Mouse (Mus musculus): ENCODE measurements around the gene Ap3d1. TPM values are rescaled to one million over a fixed set of nuclear protein-coding genes. Genes with fewer than 3 reads are reported as not detected.

Ap3d1 gene
- polyA plus RNA-seq, 1 experiment from 2014 or later = 69.3 TPM

DNA sequence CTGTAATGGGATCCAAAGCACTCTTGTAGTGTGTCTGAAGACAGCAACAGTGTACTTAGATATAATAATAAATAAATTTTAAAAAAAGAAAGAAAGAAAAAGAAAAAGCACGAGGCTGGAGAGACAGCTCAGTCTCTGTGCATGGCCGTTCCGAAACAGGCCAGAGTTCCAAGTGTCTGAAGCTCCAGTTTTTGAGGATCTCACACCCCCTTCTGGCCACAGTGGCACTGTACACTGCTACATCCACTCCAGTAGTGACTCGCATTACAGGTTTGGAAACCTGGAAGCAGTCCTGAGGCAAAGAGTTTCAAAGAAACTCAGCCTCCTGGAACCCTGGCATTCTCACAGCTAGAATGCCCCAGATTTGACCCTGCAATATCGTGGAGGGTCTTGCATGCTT, 54.2 kb downstream of the Ap3d1 start:
- H3K9me3 ChIP-seq (ENCODE audit: control insufficient read depth, low read length) = no peaks in the 10 kb centered on the region
- no peak overlapping the region for H3K4me3 ChIP-seq (ENCODE audit: low read depth, low read length)
- DNase-seq (ENCODE audit: low spot score) = peak; percentile 69
- WGBS = 47% methylated on average over 5 of the region's 5 CpGs
- no peaks in the 10 kb centered on the region for H3K27me3 ChIP-seq (ENCODE audit: control insufficient read depth, insufficient read depth, low read length)
- no peak overlapping the region for H3K27ac ChIP-seq (ENCODE audit: low read depth, low read length)
- no peak overlapping the region for H3K9ac ChIP-seq (ENCODE audit: low read length)
- H3K36me3 ChIP-seq (ENCODE audit: control insufficient read depth, insufficient read depth, low read length) = peaks cover 15% of the 10 kb centered on the region
- no peak for ATAC-seq (ENCODE audit: insufficient read depth, low FRiP score, low TSS enrichment)
- H3K4me2 ChIP-seq (ENCODE audit: low read depth) = no peak overlapping the region
- H3K4me1 ChIP-seq (ENCODE audit: control insufficient read depth, insufficient read depth, low read length) = no peaks in the 10 kb centered on the region

DNA sequence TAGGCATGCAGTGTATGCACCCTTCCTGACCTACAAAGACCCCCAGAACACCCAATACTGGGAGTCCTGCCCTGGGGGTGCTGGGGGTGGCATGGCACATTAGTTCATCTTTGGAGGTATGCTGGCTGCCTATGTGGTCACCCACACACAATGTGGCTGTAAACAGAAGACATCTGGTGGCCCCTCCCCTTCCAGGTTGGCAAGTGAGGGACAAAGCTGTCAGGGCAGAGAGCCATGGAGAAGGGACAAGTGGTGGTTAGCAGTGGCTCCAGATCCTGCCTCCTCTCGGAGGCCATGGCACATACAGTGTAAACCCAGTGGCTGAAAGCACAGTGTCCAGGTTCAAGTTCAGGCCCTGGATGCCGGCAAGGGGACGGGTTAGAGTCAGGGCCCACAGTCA, 55.4 kb downstream of the Ap3d1 start:
- no peaks in the 10 kb centered on the region for H3K4me1 ChIP-seq (ENCODE audit: control insufficient read depth, insufficient read depth, low read length)
- 89% methylated on average over 3 of the region's 3 CpGs for WGBS
- no peak overlapping the region for H3K9ac ChIP-seq (ENCODE audit: low read length)
- no peak for ATAC-seq (ENCODE audit: insufficient read depth, low FRiP score, low TSS enrichment)
- H3K4me2 ChIP-seq (ENCODE audit: low read depth) = no peak overlapping the region
- no peaks in the 10 kb centered on the region for H3K9me3 ChIP-seq (ENCODE audit: control insufficient read depth, low read length)
- H3K27me3 ChIP-seq (ENCODE audit: control insufficient read depth, insufficient read depth, low read length) = no peaks in the 10 kb centered on the region
- DNase-seq (ENCODE audit: low spot score) = no peak
- H3K36me3 ChIP-seq (ENCODE audit: control insufficient read depth, insufficient read depth, low read length) = peaks cover 15% of the 10 kb centered on the region
- no peak overlapping the region for H3K4me3 ChIP-seq (ENCODE audit: low read depth, low read length)
- no peak overlapping the region for H3K27ac ChIP-seq (ENCODE audit: low read depth, low read length)

DNA sequence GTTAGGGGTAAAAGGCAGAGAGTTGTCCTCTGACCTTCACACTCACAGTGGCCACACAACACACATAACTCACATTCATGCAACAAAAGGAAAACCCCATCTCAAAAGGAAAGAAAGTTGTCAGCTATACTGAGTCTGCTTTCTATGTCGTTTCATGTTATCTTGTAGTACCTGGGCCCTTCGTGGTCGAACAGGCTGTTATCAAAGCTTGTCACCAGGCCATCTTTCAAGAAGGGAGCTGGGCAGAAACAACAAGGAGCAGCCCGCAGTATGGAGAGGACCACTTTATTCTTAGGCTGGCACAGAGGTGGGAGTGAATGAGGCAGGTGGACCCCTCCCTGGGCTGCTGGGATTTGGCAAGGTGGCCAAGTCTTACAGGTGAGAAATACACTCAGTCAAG, 57.1 kb downstream of the Ap3d1 start:
- no peaks in the 10 kb centered on the region for H3K27me3 ChIP-seq (ENCODE audit: control insufficient read depth, insufficient read depth, low read length)
- no peaks in the 10 kb centered on the region for H3K9me3 ChIP-seq (ENCODE audit: control insufficient read depth, low read length)
- no peak overlapping the region for H3K4me3 ChIP-seq (ENCODE audit: low read depth, low read length)
- no peak overlapping the region for H3K27ac ChIP-seq (ENCODE audit: low read depth, low read length)
- no peak overlapping the region for H3K9ac ChIP-seq (ENCODE audit: low read length)
- H3K4me1 ChIP-seq (ENCODE audit: control insufficient read depth, insufficient read depth, low read length) = no peaks in the 10 kb centered on the region
- 90% methylated on average over 4 of the region's 4 CpGs for WGBS
- H3K36me3 ChIP-seq (ENCODE audit: control insufficient read depth, insufficient read depth, low read length) = peaks cover 15% of the 10 kb centered on the region
- DNase-seq (ENCODE audit: low spot score) (no peak), ATAC-seq (ENCODE audit: insufficient read depth, low FRiP score, low TSS enrichment) (no peak)
- H3K4me2 ChIP-seq (ENCODE audit: low read depth) = no peak overlapping the region

DNA sequence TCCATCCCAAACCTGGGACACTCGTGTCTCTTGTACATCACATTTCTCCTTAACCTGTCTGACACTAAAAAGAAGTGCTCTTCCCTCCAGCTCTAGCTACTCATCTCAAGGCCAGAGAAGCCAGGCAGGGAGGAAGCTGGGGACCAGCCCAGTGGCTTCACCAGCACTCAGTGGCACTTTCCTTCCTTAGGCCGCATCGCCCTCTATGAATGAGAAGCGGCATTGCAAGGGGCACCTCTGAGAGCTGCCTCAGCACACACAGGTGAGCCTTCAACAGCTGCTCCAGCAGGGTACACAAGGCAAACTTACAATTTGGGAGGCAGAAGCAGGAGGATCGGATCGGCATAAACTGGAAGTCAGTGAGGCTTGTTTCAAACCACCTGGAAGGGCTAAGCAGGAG, 57.9 kb downstream of the Ap3d1 start:
- H3K27me3 ChIP-seq (ENCODE audit: control insufficient read depth, insufficient read depth, low read length) = no peaks in the 10 kb centered on the region
- H3K4me1 ChIP-seq (ENCODE audit: control insufficient read depth, insufficient read depth, low read length) = no peaks in the 10 kb centered on the region
- no peak overlapping the region for H3K4me2 ChIP-seq (ENCODE audit: low read depth)
- H3K36me3 ChIP-seq (ENCODE audit: control insufficient read depth, insufficient read depth, low read length) = peaks cover 9% of the 10 kb centered on the region
- no peaks in the 10 kb centered on the region for H3K9me3 ChIP-seq (ENCODE audit: control insufficient read depth, low read length)
- no peak overlapping the region for H3K4me3 ChIP-seq (ENCODE audit: low read depth, low read length)
- no peak for ATAC-seq (ENCODE audit: insufficient read depth, low FRiP score, low TSS enrichment)
- H3K9ac ChIP-seq (ENCODE audit: low read length) = no peak overlapping the region
- WGBS = 57% methylated on average over 6 of the region's 6 CpGs
- peak; percentile 29 for DNase-seq (ENCODE audit: low spot score)
- no peak overlapping the region for H3K27ac ChIP-seq (ENCODE audit: low read depth, low read length)

DNA sequence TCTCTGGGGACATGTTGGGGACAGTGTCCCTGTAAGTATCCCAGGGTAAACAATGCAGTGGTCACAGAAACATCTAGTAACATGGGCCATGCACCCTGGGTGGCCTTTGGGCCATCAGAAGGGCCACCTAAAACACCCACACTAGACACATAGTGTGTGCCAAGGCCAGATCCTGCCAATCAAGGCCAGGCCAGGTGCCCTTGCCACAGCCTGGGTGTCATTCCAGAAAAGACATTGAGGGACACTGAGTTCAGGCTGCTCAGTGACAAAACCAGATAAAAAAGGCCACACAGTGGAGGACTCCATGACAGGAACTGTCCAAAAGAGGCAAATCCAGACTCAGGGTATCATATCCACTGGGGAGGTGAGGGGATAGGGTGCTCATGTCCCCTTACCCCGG, 58.4 kb downstream of the Ap3d1 start:
- Histone ChIP-seq H3K27me3 (ENCODE audit: control insufficient read depth, insufficient read depth, low read length) (no peaks in the 10 kb centered on the region), H3K4me1 (ENCODE audit: control insufficient read depth, insufficient read depth, low read length) (no peaks in the 10 kb centered on the region), H3K36me3 (ENCODE audit: control insufficient read depth, insufficient read depth, low read length) (peaks cover 7% of the 10 kb centered on the region), H3K9ac (ENCODE audit: low read length) (no peak overlapping the region), H3K27ac (ENCODE audit: low read depth, low read length) (no peak overlapping the region), H3K4me2 (ENCODE audit: low read depth) (no peak overlapping the region), H3K9me3 (ENCODE audit: control insufficient read depth, low read length) (no peaks in the 10 kb centered on the region), H3K4me3 (ENCODE audit: low read depth, low read length) (no peak overlapping the region)
- DNase-seq (ENCODE audit: low spot score) (no peak), ATAC-seq (ENCODE audit: insufficient read depth, low FRiP score, low TSS enrichment) (no peak)
- 96% methylated on average over 1 of the region's 1 CpGs for WGBS

DNA sequence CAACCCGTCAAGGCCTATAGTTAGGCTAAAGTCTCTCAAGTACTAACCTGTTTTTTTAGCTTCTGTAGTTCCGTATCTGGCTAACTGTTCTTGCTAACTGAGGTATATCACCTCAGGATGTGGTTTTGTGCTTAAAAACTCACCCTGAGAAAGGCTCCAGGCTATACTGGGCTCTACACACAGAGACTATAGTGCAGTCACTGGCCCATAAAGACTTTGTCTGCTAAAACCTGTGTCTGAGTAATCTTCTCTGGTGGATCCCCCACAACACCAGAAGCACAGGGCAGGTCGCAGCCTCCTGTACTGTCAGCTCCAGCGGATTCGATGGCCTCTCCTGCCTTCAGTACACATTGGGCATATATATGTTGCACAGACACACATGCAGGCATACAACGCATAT, 60.1 kb downstream of the Ap3d1 start:
- ATAC-seq (ENCODE audit: insufficient read depth, low FRiP score, low TSS enrichment) (no peak), DNase-seq (ENCODE audit: low spot score) (no peak)
- Histone ChIP-seq H3K9ac (ENCODE audit: low read length) (no peak overlapping the region), H3K4me3 (ENCODE audit: low read depth, low read length) (no peak overlapping the region), H3K4me2 (ENCODE audit: low read depth) (no peak overlapping the region), H3K27ac (ENCODE audit: low read depth, low read length) (no peak overlapping the region), H3K4me1 (ENCODE audit: control insufficient read depth, insufficient read depth, low read length) (peaks cover 11% of the 10 kb centered on the region), H3K27me3 (ENCODE audit: control insufficient read depth, insufficient read depth, low read length) (no peaks in the 10 kb centered on the region), H3K9me3 (ENCODE audit: control insufficient read depth, low read length) (no peaks in the 10 kb centered on the region), H3K36me3 (ENCODE audit: control insufficient read depth, insufficient read depth, low read length) (peaks cover 7% of the 10 kb centered on the region)
- WGBS = 97% methylated on average over 6 of the region's 6 CpGs

DNA sequence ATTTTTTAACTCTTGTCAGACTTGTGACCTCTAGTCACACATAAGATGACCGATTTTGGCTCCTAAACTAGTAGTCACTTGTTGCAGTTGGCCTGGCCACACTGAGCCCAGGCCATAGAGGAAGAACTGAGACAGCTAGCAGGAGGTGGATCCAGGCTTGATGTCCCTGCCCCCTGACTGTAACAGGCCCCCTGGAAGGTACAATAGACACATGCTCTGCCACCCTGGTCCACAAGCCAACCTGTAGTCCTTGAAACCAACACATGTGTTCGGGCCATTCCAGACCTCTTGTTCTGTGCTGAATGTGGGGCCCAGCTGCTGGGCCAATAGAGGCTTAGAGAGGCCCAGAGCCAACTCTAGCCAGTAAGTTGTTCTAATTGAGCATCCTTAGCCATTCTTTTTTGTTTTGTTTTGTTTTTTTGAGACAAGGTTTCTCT, 61.8 kb downstream of the Ap3d1 start:
- WGBS = 81% methylated on average over 2 of the region's 2 CpGs

DNA sequence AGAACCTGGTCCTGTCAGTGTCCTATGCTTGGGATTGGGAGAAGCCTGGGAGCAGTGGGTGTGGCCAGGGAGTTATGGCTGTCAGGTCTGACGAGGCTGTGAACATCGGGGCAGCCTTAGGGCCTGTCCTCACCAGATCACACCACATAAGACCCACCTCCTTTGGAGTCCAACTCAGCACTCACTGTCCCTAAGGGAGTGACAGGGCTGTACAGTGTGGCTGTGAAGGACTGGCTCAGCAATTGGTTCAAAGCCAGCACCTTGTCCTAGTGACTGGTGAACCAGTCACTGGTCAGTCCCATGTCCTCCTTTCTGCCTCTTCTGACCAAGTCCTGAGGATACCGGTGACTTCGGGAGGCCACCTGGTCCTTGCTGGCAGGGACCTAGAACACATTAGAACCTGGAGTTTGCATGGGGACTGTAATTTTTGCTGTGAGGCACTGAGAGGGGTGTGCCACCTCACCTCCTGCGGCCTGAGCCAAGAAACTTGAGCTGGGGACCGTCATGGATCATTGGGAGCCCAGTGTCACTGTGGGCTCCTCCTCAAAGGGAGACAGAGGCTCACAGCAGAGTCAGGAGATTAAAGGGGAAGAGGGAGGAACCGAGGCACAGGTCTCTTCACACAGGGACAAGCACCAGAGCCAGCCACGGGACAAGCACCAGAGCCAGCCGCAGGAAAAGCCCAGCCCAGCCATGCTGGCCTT, 62.4 kb downstream of the Ap3d1 start:
- H3K4me2 ChIP-seq (ENCODE audit: low read depth) = peak overlapping the region; percentile 10; the same call in 1 of the 2 replicates
- H3K4me1 ChIP-seq (ENCODE audit: control insufficient read depth, insufficient read depth, low read length) = peaks cover 18% of the 10 kb centered on the region
- H3K4me3 ChIP-seq (ENCODE audit: low read depth, low read length) = no peak overlapping the region
- no peak overlapping the region for H3K27ac ChIP-seq (ENCODE audit: low read depth, low read length)
- no peak for ATAC-seq (ENCODE audit: insufficient read depth, low FRiP score, low TSS enrichment)
- H3K36me3 ChIP-seq (ENCODE audit: control insufficient read depth, insufficient read depth, low read length) = 0 out of 2 replicates have a peak, but pooled peaks cover 2% of the 10 kb centered on the region
- H3K9ac ChIP-seq (ENCODE audit: low read length) = no peak overlapping the region
- no peaks in the 10 kb centered on the region for H3K9me3 ChIP-seq (ENCODE audit: control insufficient read depth, low read length)
- WGBS = 69% methylated on average over 9 of the region's 9 CpGs
- DNase-seq (ENCODE audit: low spot score) = no peak
- no peaks in the 10 kb centered on the region for H3K27me3 ChIP-seq (ENCODE audit: control insufficient read depth, insufficient read depth, low read length)

More for the DNA sequence above, 61.8 kb downstream of the Ap3d1 start:
- DNase-seq (ENCODE audit: low spot score) (no peak), ATAC-seq (ENCODE audit: insufficient read depth, low FRiP score, low TSS enrichment) (no peak)
- H3K4me2 ChIP-seq (ENCODE audit: low read depth) = no peak overlapping the region
- no peak overlapping the region for H3K27ac ChIP-seq (ENCODE audit: low read depth, low read length)
- H3K9me3 ChIP-seq (ENCODE audit: control insufficient read depth, low read length) = no peaks in the 10 kb centered on the region
- H3K9ac ChIP-seq (ENCODE audit: low read length) = no peak overlapping the region
- H3K4me1 ChIP-seq (ENCODE audit: control insufficient read depth, insufficient read depth, low read length) = peaks cover 12% of the 10 kb centered on the region
- H3K27me3 ChIP-seq (ENCODE audit: control insufficient read depth, insufficient read depth, low read length) = no peaks in the 10 kb centered on the region
- peaks cover 5% of the 10 kb centered on the region; the same call in 1 of the 2 replicates for H3K36me3 ChIP-seq (ENCODE audit: control insufficient read depth, insufficient read depth, low read length)
- no peak overlapping the region for H3K4me3 ChIP-seq (ENCODE audit: low read depth, low read length)

DNA sequence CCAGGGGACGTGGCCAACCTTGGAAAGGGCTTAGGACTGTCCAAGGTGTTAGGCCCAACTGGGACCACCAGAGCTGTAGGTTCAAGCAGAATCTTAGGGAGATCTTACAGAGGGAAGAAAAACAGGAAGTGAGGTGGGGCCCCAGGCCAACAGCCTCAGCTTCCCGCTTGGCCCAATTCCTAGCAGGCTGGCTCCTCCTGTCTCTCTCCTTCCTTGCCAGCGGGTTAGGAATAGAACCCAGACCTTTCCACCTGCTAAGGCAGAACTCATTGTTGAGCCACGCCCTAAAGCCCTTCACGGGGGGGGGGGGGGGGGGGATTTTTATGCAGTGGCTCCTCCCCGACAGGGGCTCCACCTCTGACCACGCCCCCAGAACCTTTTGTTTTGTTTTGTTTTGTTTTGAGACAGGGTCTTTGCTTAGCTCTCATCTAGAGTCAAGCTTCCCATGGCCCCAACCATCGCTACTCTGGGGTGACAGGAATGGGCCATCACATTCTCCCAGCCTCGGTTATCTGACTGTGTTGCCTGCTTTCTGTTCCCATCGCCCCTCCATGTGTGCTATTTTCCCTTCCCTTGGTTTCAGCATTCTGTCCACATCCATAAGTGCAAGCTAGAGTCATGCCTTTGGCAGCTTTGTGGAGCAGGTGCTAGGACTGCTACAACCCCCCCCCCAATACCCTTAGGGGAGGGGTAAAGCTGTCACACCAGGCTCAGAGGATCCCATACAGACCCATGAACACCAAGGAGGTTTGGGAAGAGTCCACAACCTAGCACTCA, 63.3 kb downstream of the Ap3d1 start:
- H3K4me3 ChIP-seq (ENCODE audit: low read depth, low read length) = no peak overlapping the region

More for the DNA sequence above, 63.3 kb downstream of the Ap3d1 start:
- DNase-seq (ENCODE audit: low spot score) = no peak
- Histone ChIP-seq H3K4me1 (ENCODE audit: control insufficient read depth, insufficient read depth, low read length) (peaks cover 27% of the 10 kb centered on the region), H3K9ac (ENCODE audit: low read length) (no peak overlapping the region), H3K36me3 (ENCODE audit: control insufficient read depth, insufficient read depth, low read length) (no peaks in the 10 kb centered on the region), H3K27me3 (ENCODE audit: control insufficient read depth, insufficient read depth, low read length) (no peaks in the 10 kb centered on the region), H3K9me3 (ENCODE audit: control insufficient read depth, low read length) (no peaks in the 10 kb centered on the region), H3K4me2 (ENCODE audit: low read depth) (no peak overlapping the region), H3K27ac (ENCODE audit: low read depth, low read length) (0 out of 2 replicates have a peak overlapping the region, but pooled peaks have one; percentile 94)
- no peak for ATAC-seq (ENCODE audit: insufficient read depth, low FRiP score, low TSS enrichment)
- 51% methylated on average over 9 of the region's 10 CpGs for WGBS
